Mouse (Mus musculus) heart, adult 2 months (tissue): Measurements from ENCODE around the gene Trem2. TPM values are rescaled to one million over a fixed set of nuclear protein-coding genes. Genes with fewer than 3 reads are reported as not detected.

Experiments used
- DNase-seq, 2 experiments: peaks; one replicate each; pipeline ENCODE4 v3.0.0; 2021
- H3K27ac ChIP-seq: fragments of 200-600 bp; 2 replicates; pipeline ENCODE4 v1.8.1; 2022
- H3K27me3 ChIP-seq: fragments of 200-500 bp; 2 replicates; pipeline ENCODE4 v1.6.1; 2012; ENCODE audit warnings: mild to moderate bottlenecking, low read length, inconsistent platforms, mixed read lengths; ENCODE audit not compliant: control insufficient read depth, insufficient read depth
- H3K36me3 ChIP-seq: fragments of 200-500 bp; 2 replicates; pipeline ENCODE4 v1.6.1; 2012; ENCODE audit warnings: low read length, inconsistent platforms; ENCODE audit not compliant: control insufficient read depth, insufficient read depth
- H3K4me1 ChIP-seq: fragments of 200-500 bp; 2 replicates; pipeline ENCODE4 v1.6.1; 2011; ENCODE audit warnings: low read length; ENCODE audit not compliant: control insufficient read depth, insufficient read depth
- H3K4me3 ChIP-seq: fragments of 200-600 bp; 2 replicates; pipeline ENCODE4 v1.8.1; 2022
- H3K79me2 ChIP-seq: fragments of 200-500 bp; replicated peaks from 2 replicates; pipeline ENCODE4 v1.6.1; 2012; ENCODE audit warnings: mild to moderate bottlenecking, inconsistent platforms, low read length, moderate library complexity, mixed read lengths; ENCODE audit not compliant: control insufficient read depth, insufficient read depth
- H3K9ac ChIP-seq: fragments of 200-500 bp; 2 replicates; pipeline ENCODE4 v1.6.1; 2012; ENCODE audit warnings: low read depth, mild to moderate bottlenecking, control low read depth, inconsistent platforms, low read length, mixed read lengths
- CTCF ChIP-seq: fragments of 200-600 bp; IDR thresholded peaks from 2 replicates; pipeline ENCODE4 v1.8.1; 2022; ENCODE audit warnings: antibody characterized with exemption, mild to moderate bottlenecking, moderate library complexity
- EP300 ChIP-seq: fragments of 200-500 bp; IDR thresholded peaks from 2 replicates; pipeline ENCODE4 v1.6.1; 2011; ENCODE audit warnings: low read depth, low read length, control low read depth; ENCODE audit not compliant: insufficient read depth
- POLR2A ChIP-seq: fragments of 200-500 bp; IDR thresholded peaks from 2 replicates; pipeline ENCODE4 v1.6.1; 2011; ENCODE audit warnings: mild to moderate bottlenecking, low read depth, low read length, control low read depth; ENCODE audit not compliant: insufficient read depth
- WGBS: fragments of 180-500 bp; shearing (Covaris S2); methylation state at CpG from one replicate; pipeline ENCODE4 v1.1.7; 2018; 5-methylcytosine and 5-hydroxymethylcytosine counted together
- intact Hi-C: fragments of 180-260 bp; cut with DNase I; formaldehyde crosslinking; loops from one replicate; pipeline ENCODE4 v1.15.1; 2025
- polyA plus RNA-seq: library from polyadenylated mRNA; depleted of rRNA; stranded (reverse); fragments of >200 nt; gene quantifications from 2 replicates; pipeline ENCODE4 v1.2.3, GENCODE M21; 2012
- total RNA-seq, 2 experiments: library from RNA; stranded (reverse); gene quantifications; 2 replicates each; pipeline ENCODE4 v1.2.3; 2021

Trem2 gene
- total and polyA plus RNA-seq, 3 experiments = 1.4 to 3.5 (median 1.5) TPM

DNA sequence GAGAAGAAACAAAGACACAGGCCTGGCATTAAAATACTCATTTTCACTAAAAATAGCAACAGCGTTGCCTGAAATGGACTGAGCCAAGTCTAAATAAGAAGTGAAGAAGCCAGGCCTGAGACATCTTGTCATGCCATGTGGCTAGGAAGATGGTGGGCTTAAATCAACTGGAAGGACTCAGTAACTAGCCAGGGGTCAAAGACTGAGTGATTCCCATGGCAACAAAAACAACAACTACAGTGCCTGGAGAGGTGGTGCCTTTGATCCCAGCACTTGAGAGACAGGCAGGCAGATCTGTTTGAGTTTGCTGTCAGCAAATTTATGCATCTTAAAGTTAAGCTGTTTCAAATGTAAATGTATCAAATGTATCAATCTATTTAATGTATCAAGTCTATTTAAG lies 5.9 kb upstream of the Trem2 start:
- Histone ChIP-seq H3K4me1 (peaks cover 1% of the 10 kb centered on the region), H3K79me2 (no peaks in the 10 kb centered on the region), H3K9ac (no peak overlapping the region), H3K27me3 (no peaks in the 10 kb centered on the region), H3K4me3 (no peak overlapping the region), H3K36me3 (no peaks in the 10 kb centered on the region), H3K27ac (no peak overlapping the region)
- no peak for DNase-seq
- intact Hi-C loops = no loop called here
- TF ChIP-seq POLR2A (no peak), CTCF (no peak), EP300 (no peak)
- 58% methylated on average over 1 of the region's 1 CpGs for WGBS

DNA sequence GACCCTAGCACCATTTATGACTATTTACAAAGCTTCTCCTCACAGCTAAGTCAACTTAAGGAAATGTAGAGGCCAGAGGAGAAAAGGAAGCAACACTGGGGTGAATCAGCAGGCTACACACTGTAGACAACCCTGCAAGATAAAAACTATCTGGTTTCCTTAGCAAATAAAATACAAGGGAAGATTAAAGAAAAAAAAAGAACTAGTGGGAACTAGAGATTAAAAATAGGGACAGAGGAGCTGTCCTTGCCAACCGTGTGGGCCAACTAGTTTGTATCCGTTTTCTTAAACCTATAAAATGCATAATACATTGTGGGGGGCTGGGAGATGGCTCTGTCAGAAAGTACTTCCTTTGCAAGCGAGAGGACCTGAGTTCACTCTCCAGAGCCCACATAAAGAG lies 4.3 kb upstream of the Trem2 start:
- TF ChIP-seq POLR2A (no peak), EP300 (no peak), CTCF (no peak)
- intact Hi-C loops = no loop called here
- no peaks in the 10 kb centered on the region for H3K79me2 ChIP-seq
- no peak overlapping the region for H3K4me3 ChIP-seq
- 28% methylated on average over 3 of the region's 3 CpGs for WGBS
- no peak overlapping the region for H3K9ac ChIP-seq
- DNase-seq = no peak
- H3K27me3 ChIP-seq = no peaks in the 10 kb centered on the region
- H3K27ac ChIP-seq = no peak overlapping the region
- peaks cover 1% of the 10 kb centered on the region for H3K4me1 ChIP-seq
- no peaks in the 10 kb centered on the region for H3K36me3 ChIP-seq

DNA sequence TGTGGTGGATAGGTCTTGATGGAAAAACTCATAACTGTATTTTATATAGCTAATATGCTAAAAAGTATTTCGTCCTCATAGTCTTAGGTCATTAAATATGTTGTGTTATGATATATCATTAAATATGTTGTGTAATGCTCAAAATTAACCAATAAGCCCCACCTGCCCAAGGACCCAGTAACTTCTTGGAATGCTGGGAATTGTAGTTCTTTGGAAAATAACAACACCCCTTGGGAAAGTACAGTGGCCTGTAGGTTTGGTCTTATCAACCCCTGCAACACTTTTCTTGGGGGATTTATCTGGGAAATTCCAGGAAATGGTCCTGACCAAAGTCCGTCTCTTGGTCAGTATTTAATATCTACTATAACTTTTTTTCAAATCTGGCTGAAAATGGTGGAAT lies 3.1 kb upstream of the Trem2 start:
- no peak overlapping the region for H3K9ac ChIP-seq
- H3K27me3 ChIP-seq = no peaks in the 10 kb centered on the region
- 69% methylated on average over 2 of the region's 2 CpGs for WGBS
- TF ChIP-seq EP300 = no peak
- TF ChIP-seq POLR2A = no peak
- no peak for TF ChIP-seq CTCF
- no peaks in the 10 kb centered on the region for H3K36me3 ChIP-seq
- H3K4me3 ChIP-seq = no peak overlapping the region
- intact Hi-C loops = no loop called here
- H3K4me1 ChIP-seq = no peaks in the 10 kb centered on the region
- H3K27ac ChIP-seq = no peak overlapping the region
- DNase-seq = no peak
- no peaks in the 10 kb centered on the region for H3K79me2 ChIP-seq

DNA sequence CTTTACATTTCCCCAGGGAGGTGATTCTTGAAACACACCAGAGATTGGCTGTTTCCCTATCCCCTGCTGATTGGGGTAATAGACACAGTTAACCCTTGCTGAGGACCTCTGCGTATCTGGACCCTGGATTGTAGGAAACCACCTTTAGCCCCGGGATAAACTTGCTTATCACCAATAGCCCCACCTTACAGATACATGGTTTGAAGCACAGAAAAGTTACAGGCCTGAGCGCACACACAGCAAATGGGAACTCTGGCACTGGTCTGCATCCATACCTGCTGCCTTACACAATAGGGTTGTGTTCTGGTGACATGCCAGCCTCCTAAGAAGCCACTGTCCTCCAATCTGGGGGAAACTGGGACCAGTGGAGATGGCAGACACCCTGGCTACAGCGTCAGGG lies 377 bp upstream of the Trem2 start:
- Histone ChIP-seq H3K9ac (no peak overlapping the region), H3K27me3 (no peaks in the 10 kb centered on the region), H3K4me1 (no peaks in the 10 kb centered on the region), H3K4me3 (no peak overlapping the region), H3K79me2 (no peaks in the 10 kb centered on the region), H3K27ac (no peak overlapping the region), H3K36me3 (no peaks in the 10 kb centered on the region)
- no peak for DNase-seq
- no peak for TF ChIP-seq CTCF
- TF ChIP-seq EP300 = no peak
- no peak for TF ChIP-seq POLR2A
- 80% methylated on average over 4 of the region's 4 CpGs for WGBS
- intact Hi-C loops = no loop called here

DNA sequence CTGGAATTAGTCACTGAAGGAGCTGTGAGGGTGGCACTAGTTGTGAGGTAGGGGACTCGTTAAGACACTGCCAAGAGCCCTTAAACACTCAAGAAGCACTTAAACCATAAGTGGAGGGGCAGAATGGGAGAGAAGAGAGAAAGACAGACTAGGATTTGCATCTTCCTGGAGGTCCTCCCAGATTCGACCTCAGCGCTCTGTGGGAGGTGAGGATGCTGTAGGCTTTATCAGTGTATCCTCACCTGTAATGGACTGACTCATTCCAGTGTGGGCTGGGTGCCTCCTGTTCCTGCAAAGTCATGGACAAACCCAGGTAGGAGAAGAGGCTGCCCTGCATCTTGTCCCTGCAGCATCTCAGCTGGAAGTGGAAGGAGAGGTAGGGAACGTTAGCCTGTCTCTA lies 633 bp downstream of the Trem2 start:
- DNase-seq = no peak
- Histone ChIP-seq H3K36me3 (no peaks in the 10 kb centered on the region), H3K27me3 (no peaks in the 10 kb centered on the region), H3K4me1 (no peaks in the 10 kb centered on the region), H3K79me2 (no peaks in the 10 kb centered on the region), H3K4me3 (no peak overlapping the region), H3K27ac (no peak overlapping the region), H3K9ac (no peak overlapping the region)
- no peak for TF ChIP-seq CTCF
- TF ChIP-seq EP300 = no peak
- TF ChIP-seq POLR2A = no peak
- intact Hi-C loops = no loop called here
- 58% methylated on average over 4 of the region's 4 CpGs for WGBS

DNA sequence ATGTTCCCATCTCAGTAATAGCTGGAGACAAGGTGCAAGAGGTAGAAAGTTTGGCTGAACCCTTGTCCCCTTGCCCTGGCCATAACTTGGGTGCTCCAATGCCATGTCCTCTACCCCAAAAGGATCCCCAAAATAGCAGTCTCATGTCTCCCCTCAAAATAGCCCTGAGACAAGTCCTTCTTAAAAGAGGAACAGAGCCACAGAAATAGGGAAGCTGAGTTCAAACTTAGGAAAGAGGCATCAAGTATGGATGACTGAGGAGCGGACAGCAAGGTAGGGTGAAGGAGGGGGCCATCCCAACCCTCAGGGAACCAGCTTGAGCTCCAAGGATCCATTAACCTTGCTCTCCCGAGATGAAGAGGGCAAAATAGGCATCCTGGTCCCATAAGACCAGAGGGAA lies 1.1 kb downstream of the Trem2 start:
- H3K4me3 ChIP-seq = no peak overlapping the region
- DNase-seq = no peak
- H3K9ac ChIP-seq = no peak overlapping the region
- intact Hi-C loops = no loop called here
- H3K79me2 ChIP-seq = no peaks in the 10 kb centered on the region
- no peak overlapping the region for H3K27ac ChIP-seq
- H3K36me3 ChIP-seq = no peaks in the 10 kb centered on the region
- 72% methylated on average over 2 of the region's 2 CpGs for WGBS
- no peaks in the 10 kb centered on the region for H3K27me3 ChIP-seq
- TF ChIP-seq CTCF (no peak), EP300 (no peak), POLR2A (no peak)
- no peaks in the 10 kb centered on the region for H3K4me1 ChIP-seq
